Mouse (Mus musculus) adrenal gland, adult 8-10 months (tissue): ENCODE data around the gene Ctsw. TPM values are rescaled to one million over a fixed set of nuclear protein-coding genes. Genes with fewer than 3 reads are reported as not detected.

Experiments used
- DNase-seq: peaks from one replicate; pipeline ENCODE4 v3.0.0; 2022
- total RNA-seq, 4 experiments: library from RNA; stranded (reverse); gene quantifications; 2 replicates each; pipeline ENCODE4 v1.2.4; 2022

Ctsw gene
- total RNA-seq, 4 experiments from 2014 or later = 1.1 to 2.2 (median 1.6) TPM

- no peak for DNase-seq
These were observed 6.9 kb downstream of the Ctsw start for GRCm38 (mm10) chr19:5461411-5461810.

- peak; percentile 82 for DNase-seq
These were observed 7.8 kb downstream of the Ctsw start, which contains the start of gene Fibp for GRCm38 (mm10) chr19:5460465-5460911. TSS of gene Fibp (plus strand) at chr19:5460615.

GRCm38 (mm10) chr19:5459896-5460295 is 8.4 kb downstream of the Ctsw start:
- DNase-seq = no peak

- no peak for DNase-seq
These were observed 9.3 kb downstream of the Ctsw start for GRCm38 (mm10) chr19:5459019-5459418.

GRCm38 (mm10) chr19:5457746-5458442 is 10.4 kb downstream of the Ctsw start, which contains the start of gene Ccdc85b:
TSS of gene Ccdc85b (minus strand) at chr19:5457894.
- no peak for DNase-seq

GRCm38 (mm10) chr19:5456922-5457745 is 11.2 kb downstream of the Ctsw start:
- peak; percentile 93 for DNase-seq

DNA sequence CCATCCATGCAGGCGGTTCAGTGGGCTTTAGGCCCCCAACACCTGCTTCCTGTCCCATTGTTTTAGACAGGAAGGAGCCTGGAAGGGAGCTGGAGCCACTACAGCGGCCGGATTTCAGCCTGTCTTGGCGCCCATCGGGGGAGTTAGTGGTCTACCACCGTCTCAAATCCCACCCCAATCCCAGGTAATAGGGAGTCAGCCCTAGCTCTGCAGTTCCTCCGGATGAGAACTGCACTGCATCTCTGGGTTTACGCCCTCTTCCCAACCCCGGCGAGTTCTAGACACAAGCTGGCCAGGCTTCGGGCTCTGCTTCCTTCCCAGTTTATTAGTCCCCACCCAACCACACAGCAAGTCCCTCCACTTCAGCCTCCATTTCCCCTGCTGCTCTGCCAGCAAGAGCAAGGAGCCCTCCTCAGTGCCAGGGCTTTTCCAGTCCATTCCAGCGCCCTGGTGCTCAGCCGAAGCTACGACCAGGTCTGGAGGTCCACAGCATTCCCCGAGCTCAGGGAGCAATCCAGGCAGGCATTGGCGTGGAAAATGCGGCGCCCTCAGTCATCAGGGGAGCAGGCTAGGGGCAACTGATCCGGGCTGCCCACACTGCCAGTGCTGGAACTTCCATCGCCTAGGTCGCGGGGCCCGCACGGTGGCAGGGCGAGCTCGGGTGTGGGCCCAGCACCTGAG is 11.9 kb downstream of the Ctsw start:
- no peak for DNase-seq

DNA sequence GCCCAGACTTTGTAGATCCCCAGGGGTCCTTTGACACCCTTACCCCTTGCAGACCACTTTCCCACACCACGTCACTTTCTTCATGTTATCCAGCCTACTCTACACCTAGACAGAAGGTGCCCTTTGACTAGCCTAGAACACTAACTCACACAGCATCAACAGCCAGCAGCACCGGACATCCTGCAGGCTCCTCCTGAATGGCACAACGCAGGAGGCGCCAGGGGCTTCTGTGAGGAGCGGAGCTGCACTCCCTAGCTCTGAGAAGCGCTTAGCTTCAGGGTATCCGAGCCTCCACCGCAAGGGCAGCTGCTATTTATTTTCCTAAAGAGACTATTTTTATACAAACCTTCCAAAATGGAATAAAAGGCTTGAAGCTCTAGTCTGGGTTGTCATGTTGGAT is 12.7 kb downstream of the Ctsw start:
- no peak for DNase-seq

DNA sequence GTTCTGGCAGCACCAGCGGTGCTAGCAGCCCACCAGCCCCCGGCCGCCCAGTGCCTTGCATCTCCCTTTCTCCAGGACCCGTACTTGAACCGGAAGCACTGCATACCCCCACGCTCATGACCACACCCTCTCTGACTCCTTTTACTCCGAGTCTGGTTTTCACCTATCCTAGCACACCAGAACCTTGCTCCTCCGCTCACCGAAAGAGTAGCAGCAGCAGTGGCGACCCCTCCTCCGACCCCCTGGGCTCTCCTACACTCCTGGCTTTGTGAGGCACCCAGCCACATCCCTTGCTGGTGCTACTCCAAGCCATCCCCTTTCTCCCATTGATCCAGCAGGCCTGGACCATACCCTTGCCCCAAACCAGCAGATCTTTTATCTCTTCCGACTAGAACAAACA is 13.3 kb downstream of the Ctsw start:
- DNase-seq = no peak

DNA sequence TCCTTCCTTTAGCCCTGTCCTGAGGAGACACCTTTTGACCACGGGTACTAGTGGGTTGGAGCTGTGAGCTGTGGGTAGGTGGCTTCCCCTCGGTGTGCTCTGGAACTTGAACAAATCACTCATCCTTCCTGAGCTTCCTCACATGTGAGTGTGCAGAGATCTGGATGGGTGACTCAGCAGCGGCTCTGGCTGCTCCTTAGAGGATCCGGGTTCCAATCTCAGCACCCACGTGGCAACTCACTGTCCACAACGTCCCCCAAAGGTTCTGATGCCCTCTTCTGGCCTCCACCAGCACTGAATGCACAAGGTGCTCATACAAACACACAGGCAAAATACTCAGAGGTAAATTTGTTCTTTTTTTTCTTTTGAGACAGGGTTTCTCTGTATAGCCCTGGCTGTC is 16.5 kb downstream of the Ctsw start:
- no peak for DNase-seq

DNA sequence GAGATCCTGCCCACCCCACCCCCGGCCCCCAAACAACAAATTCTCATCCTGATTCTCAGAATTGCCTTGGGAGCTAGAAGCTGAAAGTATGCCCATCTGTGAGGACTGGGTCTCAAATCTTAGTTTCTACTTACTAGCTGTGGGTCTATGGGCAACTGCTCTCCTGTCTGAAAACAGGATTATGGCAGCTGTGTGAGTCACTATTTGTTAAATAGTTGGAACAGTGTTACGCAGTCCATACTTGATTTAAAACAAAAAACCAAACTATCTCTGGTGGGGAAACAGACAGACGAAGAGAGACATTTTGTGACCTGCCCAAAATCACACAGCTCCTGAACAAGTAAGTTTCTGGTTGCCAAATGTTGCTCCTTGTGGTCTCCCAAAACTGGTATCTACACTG is 18.6 kb downstream of the Ctsw start:
- no peak for DNase-seq

- DNase-seq = no peak
These were observed 19.8 kb downstream of the Ctsw start for GRCm38 (mm10) chr19:5448354-5449150.

GRCm38 (mm10) chr19:5447515-5448353 is 20.6 kb downstream of the Ctsw start, which contains the start of gene Fosl1:
TSS of gene Fosl1 (plus strand) at chr19:5447547.
- no peak for DNase-seq

GRCm38 (mm10) chr19:5445747-5446146 is 22.6 kb downstream of the Ctsw start:
- DNase-seq = no peak

DNA sequence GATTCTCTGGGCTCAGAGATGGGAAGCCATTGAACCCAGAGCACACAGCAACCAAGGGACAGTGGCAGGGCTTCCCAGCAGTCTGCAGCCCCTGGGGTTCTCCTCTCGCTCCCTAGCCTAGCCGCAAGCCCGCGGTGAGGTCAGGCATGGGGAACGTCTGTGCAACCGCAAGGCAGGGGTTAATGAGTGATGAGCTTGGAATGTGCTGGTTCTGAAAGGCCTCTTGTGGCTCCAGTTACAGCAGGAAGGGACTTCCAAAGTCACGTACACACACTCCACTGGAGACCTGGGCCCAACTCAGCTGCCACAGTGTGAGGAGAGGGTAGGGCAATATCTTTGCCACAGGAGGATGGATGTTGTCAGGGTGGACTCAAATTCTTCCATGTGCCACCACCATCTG is 23.4 kb downstream of the Ctsw start:
- no peak for DNase-seq

GRCm38 (mm10) chr19:5444371-5444908 is 23.9 kb downstream of the Ctsw start:
- no peak for DNase-seq

DNA sequence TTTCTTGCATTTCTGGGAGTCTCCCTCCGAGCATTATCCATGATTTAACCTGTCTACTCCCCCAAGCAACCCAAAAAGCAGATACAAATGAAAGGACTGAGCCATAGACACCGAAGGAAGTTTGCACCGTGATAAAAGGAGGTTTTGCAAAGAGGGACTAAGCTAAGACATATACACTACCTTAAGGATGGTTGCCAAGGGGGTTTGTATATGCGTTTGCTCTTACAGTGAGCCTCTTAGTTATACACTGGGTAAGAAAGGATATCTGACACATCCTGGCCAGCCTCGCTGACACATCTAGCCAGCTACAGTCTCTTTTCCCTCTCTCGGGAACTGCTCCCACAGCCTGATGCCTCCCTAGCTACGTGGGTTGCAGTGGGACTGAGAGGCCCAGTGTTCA is 34.4 kb downstream of the Ctsw start:
- no peak for DNase-seq

DNA sequence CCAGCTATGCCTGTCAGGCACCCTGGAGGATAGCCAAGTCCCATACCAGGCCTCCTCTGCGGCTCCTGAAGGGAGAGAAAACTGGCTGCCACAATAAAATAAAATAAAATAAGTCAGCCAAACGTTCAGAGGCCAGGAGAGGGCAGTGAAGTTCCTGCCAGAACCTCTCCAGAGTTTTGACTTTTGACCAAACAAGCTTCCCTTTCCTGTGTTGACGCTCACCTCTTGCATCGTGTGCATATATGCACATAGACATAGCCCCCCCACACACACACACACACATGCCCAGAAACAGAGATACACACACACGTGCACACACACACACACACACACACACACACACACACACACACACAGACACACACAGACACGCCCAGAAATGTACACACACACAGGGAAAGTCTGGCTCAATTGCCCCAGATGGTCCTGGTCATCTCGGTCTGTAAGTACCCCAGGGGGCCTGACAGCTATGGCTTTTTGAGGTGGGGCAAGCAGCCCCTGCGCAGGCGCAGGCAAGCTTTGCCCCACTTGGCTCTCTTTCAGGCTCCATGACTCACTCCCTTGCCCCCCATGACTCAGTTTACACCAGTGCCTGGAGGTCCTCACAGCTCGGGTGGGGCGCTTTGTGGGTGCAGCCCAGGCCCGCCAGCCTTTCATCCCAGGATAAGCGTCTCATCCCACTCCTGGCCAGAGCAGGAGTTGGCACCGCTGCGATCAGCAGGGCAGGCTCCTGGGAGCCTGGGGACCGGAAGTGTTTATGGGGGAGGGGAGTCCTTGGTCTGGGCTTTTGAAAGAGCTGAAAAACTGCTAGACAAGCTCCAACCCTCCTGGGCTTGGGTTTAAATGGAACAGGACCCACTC is 35.1 kb downstream of the Ctsw start:
- DNase-seq = peak; percentile 53

- no peak for DNase-seq
These were observed 36.3 kb downstream of the Ctsw start for GRCm38 (mm10) chr19:5431911-5432464.

GRCm38 (mm10) chr19:5430408-5430807 is 37.9 kb downstream of the Ctsw start:
- DNase-seq = no peak
